Mouse (Mus musculus) CH12F3 (cell line): Measurements from ENCODE around the gene Syt14.

Experiments
- in situ Hi-C: fragments of 300-500 bp; cut with MboI; formaldehyde crosslinking; loops from 2 replicates; pipeline ENCODE4 v1.14.3; 2020; ENCODE audit warnings: low sequenced_read_pairs

Gene Syt14

GRCm38 (mm10) chr1:193035371-193036238 lies at the start of gene Syt14:
TSS of gene Syt14 (minus strand) at chr1:193035775.
- in situ Hi-C loops = no loop called here

GRCm38 (mm10) chr1:193084016-193084415 lies 48.4 kb upstream of the Syt14 start:
- in situ Hi-C loops = no loop called here

GRCm38 (mm10) chr1:193083051-193083450 lies 47.5 kb upstream of the Syt14 start:
- in situ Hi-C loops = no loop called here

GRCm38 (mm10) chr1:193082311-193082921 lies 46.8 kb upstream of the Syt14 start:
- in situ Hi-C loops = no loop called here

GRCm38 (mm10) chr1:193062618-193063017 lies 27.0 kb upstream of the Syt14 start:
- in situ Hi-C loops = no loop called here

- in situ Hi-C loops = no loop called here
These were observed 24.6 kb upstream of the Syt14 start for GRCm38 (mm10) chr1:193060167-193060566.

- in situ Hi-C loops = no loop called here
These were observed 24.0 kb upstream of the Syt14 start for GRCm38 (mm10) chr1:193059596-193059995.

DNA sequence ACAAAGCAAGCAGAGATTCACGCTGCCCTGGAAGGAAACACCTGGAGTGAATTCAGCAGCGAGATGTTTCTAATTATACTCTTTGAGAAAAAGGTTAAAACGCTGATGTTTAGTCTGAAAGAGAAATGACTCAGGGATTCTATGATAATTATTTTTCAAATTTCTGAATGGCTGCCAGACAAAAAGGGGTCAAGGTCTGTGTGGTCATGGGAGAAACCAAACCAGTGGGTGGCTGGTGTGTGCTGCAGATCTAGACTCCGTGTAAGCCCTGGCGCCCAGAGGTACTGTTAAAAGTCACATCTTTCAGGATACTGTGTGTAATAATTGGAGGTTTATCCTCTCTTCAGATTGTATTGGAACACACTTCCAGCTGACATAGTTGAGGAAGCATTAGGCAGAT lies 18.8 kb upstream of the Syt14 start:
- in situ Hi-C loops = no loop called here

DNA sequence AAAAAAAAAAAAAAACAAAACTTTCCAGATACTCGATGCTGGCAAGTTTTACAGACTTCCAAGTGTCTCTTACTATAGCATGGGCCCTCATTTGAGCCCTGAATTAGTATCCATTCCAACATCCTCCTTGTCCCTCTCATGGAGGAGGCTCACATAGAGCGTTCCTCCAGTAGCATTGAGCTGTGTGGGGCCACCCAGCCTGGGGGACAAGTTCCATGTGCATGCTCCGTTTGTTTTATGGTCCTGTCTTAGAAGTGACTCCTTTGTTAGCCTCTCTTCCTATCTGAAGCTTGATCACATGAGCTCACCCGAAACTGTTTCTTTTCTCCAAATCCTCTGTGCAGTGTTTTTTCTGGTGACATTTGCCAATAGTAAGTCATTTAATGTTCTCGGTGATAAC lies 17.5 kb upstream of the Syt14 start:
- in situ Hi-C loops = no loop called here

GRCm38 (mm10) chr1:193047616-193048015 lies 12.0 kb upstream of the Syt14 start:
- in situ Hi-C loops = no loop called here

GRCm38 (mm10) chr1:193042760-193043295 lies 7.3 kb upstream of the Syt14 start:
- in situ Hi-C loops = no loop called here

DNA sequence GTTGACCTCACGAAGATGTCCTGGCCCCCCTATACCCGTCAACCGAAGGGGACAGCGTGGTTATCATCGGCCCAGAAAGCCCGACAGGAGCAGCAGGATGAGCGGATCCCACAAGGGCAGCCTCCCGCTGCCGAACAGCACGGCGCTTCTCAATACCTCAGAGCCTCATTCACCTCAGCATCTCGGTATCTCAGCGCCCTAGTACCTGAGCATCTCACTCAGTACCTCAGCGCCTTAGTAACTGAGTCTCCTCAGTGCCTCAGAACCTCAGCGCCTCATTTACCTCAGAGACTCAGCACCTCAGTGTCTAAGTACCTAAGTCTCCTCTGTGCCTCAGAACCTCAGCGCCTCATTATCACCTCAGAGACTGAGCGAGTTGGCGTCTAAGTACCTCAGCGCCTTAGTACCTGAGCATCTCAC lies 614 bp downstream of the Syt14 start:
- in situ Hi-C loops = no loop called here

DNA sequence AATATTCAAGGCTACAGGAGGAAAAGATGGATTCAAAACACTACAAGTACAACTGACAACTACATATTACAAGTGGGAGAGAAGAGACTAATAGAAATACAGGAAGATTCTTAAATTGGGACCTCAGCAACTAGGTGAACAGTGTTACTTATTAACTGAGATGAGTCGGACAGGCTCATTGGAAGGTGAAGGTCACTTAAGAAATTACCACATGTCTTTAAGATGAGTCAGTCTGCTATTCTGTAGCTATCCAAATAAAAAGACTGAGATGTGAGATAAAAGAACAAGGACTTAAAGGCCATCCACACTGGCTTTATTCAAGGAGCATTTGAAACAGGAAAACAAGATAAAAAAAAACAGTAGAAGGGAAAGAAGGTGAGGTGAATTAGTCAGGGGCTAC lies 11.3 kb downstream of the Syt14 start:
- in situ Hi-C loops = no loop called here

- in situ Hi-C loops = no loop called here
These were observed 23.2 kb downstream of the Syt14 start for GRCm38 (mm10) chr1:193012351-193012750.

DNA sequence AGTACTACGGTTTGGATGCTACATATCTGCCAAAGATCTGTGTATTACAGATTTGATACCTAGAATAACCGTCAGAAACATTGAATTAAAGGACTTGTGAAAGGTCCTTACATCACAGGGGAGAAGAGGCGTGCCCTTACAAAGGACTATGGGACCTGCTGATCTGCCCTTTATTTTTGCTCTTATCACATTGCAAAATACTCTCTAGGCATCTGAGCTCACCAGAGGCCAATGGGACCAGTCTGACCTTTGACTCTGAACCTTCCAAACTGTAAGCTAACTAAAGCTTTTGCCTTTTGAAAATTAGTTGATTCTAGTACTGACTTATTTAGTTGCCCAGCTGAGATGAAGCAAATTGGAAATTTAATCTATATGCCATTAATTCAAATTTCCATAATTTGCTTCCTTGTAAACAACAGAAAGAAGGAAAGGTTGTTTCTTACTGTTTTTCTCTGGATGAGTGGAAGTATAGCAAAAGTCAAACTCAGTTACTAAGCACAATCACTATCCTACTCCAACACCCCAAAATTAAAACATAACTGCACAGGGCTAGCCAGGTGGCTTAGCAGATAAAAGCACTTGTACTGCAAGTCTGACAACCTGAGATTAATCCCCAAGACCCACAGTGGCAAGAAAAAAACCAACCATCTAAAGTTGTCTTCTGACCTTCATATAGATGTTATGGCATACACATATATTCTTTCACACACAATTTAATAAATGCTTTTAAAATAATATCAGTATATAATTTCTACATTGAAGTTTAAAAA lies 24.4 kb downstream of the Syt14 start:
- in situ Hi-C loops = no loop called here

DNA sequence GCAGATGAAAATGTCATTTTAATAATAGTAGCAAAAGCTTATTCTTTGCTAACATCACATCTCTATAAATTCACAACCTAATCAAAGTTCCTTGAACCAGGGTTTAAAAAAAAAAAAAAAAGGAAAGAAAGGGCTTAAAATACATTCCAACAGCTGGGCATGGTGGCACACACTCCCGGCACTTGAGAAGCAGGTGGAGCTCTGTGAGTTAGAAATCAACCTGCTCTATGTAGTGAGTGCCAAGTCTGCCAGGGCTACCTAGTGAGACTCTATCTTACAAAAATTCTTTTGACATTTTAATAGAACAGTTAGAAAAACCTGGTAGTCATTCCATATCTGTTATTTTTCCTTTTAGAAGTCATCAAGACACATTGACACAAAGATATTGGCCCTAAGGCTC lies 31.0 kb downstream of the Syt14 start:
- in situ Hi-C loops = no loop called here

DNA sequence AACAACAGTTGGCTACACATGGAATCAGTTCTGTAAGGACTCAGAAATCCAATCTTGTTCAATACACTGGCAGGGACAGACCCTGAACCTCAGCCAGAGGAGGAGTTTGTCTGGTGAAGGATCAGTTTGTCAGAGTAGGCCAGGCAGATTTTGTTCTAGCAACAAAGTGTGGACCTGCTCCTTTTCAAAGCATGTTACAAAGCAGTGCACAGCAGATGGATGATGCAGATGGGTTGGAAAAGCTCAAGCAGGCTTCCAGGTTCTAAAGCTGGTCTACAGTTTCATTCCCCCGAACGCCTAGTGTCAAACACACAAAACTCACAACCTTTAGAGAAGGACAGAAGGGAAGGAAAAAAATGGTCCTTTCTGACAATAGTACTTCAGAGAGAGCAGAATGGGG lies 31.6 kb downstream of the Syt14 start:
- in situ Hi-C loops = no loop called here

DNA sequence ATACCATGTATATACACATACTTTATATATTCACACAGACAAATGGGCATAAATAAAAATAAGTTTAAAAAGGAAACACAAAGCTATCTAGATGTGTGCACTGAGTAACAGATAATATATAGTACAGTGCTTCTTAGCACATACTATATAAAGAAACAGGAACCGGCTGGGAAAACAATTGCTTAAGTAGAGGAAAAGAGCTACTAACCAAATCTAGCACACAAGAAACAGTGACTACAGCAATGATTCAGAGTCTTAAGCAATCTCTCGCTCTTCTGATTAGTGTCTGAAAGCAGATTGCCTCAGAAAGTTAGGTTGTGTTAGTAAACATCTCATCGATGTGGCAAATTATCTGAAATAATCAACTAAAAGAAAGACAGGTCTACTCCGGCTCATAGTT lies 33.3 kb downstream of the Syt14 start:
- in situ Hi-C loops = no loop called here

DNA sequence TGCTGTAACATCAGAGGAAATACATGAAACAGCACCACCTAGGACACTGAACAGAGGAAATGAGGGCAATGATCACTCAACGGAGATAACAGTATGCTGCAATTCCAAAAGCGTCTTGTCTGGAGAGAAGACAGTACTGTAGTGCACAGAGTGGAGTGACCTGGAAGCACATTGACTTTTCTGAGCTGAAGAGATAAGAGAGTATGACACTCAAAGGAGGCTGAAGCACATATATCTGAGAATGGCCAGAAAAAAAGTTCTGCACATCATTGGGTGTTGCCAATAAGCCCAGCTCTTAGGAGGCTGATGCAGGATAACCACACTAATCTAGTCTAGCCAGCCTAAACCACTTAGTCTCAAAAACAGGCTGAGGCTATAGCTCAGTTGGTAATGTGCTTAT lies 34.0 kb downstream of the Syt14 start:
- in situ Hi-C loops = no loop called here

DNA sequence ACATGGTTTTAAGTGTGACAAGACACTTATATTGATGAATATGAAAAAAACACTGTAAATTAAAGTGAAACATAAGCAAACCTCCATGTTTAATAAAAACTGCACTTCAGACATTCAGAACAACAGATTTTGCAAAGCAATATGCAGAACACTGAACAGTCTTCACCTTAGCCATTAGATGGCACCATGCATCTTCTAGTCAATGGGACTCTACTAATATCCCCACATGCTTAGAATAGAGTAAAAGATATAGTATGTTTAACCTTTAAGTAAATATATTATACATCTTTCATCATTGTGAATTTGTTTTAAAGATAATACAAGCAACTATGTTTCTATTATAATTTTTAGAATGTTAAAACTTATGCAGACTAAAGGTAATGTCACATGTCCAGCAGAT lies 34.7 kb downstream of the Syt14 start:
- in situ Hi-C loops = no loop called here

DNA sequence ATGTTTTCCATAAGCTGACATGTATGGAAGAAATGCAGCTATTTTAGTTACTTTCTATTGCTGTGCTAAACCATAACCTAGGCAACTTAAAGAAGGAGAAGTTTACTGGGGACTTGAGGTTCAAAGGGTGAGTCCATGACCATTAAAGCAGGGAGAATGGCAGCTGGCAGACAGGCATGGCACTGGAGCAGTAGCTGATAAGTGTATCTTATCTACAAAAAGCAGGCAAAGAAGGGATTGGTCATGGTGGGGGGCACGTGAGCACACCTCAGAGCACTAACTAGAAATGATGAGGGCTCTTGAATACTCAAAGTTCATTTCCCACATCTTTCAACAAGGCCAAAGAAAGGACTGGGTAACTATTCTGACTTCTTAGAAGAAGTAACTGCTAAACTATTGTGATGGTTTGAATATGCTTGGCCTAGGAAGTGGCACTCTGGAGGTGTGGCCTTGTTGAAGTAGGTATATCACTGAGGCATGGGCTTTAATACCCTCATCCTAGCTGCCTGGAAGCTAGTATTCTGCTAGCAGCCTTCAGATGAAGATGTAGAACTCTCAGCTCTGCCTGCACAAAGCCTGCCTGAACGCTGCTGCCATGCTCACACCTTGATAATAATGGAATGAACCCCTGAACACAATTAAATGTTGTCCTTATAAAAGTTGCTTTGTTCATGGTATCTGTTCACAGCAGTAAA lies 41.2 kb downstream of the Syt14 start:
- in situ Hi-C loops = no loop called here
